Mouse (Mus musculus): ENCODE results near the gene Pdzrn3.

DNA sequence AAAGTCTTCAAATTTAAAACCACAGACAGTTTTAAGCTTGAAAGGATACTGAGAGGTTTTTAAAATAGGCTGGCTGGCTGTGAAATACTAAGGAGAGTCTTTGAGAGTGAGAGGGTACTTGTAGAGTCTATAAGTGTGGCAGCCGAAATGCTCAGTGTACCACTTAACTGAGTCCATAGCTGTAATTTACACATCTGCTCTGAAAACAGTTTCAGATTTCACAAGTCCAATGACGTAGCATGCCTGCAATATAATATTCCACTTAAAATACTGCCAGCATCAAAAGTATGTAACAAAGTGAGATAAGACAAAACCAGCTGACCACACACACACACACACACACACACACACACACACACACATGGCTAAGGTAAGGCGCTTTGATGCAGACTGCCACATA is 101.9 kb downstream of the Pdzrn3 start:
- TF ChIP-seq POLR2A (IDR thresholded peaks at IDR 0.05; ENCODE audit: borderline replicate concordance, insufficient read depth, low read length), result no peak
- no peak for TF ChIP-seq CTCF (IDR thresholded peaks at IDR 0.05; ENCODE audit: borderline replicate concordance, insufficient read depth, low read depth, low read length)
